Mouse (Mus musculus) small intestine, adult 2 months (tissue): Measurements from ENCODE around the gene Wdr61.

Experiments used
- CTCF ChIP-seq: fragments of 200-500 bp; IDR thresholded peaks from 2 replicates; pipeline ENCODE4 v1.5.1; 2012; ENCODE audit warnings: low read depth, mild to moderate bottlenecking, control low read depth, inconsistent platforms, low read length, moderate library complexity, mixed read lengths; ENCODE audit not compliant: insufficient replicate concordance, insufficient read length; ENCODE audit errors: extremely low read depth
- POLR2A ChIP-seq: fragments of 200-500 bp; IDR thresholded peaks from 2 replicates; pipeline ENCODE4 v1.6.1; 2012; ENCODE audit warnings: low read depth, mild to moderate bottlenecking, control low read depth, inconsistent platforms, low read length, moderate library complexity

DNA sequence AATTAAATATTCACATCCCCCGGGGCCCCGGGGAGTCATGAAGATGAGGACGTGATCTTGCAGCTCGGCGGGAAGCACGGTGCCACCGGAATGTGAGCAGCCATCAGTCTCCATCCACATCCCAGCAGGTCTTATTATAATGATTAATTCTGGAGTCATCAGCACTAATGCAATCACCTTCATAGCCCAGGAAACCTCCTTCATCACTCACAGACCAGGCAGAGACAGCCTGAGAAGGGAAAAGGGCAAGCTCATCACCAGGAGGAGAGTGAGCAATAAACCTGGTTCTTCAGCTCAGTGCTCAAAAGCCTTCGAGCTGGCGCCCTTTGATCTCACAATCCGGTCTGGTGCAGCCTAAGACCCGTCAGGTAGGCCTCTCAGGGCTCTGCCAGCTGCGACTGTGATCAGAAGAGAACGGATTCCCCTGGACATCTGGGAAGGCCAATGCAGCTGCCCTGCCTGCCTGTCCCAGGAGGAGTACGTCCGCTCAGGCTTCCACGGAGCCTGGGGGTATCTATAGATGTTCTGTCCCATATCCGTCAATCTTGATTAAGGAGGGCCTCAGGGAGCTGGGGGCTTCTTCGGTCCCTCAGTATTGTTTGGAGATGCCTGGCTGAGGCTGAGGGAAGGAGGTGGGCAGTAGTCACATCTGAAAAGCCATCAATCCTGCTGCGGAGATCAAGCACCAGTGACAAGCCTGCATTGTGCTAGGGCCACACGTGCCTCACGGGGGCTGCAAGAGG, 18.1 kb upstream of the Wdr61 start:
- no peak for TF ChIP-seq POLR2A
- TF ChIP-seq CTCF, result no peak
